Mouse (Mus musculus) kidney, adult 2 months (tissue): ENCODE results near the gene Slitrk5. TPM values are rescaled to one million over a fixed set of nuclear protein-coding genes. Genes with fewer than 3 reads are reported as not detected.
"Not testable (repeated sequence)": the region's sequence is repeated elsewhere in the genome, so short reads cannot be mapped to it uniquely, and the experiment has no call there.

Experiments used
- DNase-seq: peaks from one replicate; pipeline ENCODE4 v3.0.0; 2021
- H3K27ac ChIP-seq: fragments of 200-500 bp; 2 replicates; pipeline ENCODE4 v1.5.1; 2012; ENCODE audit warnings: low read depth, low read length, control low read depth, inconsistent platforms; ENCODE audit not compliant: insufficient read depth
- H3K27me3 ChIP-seq: fragments of 200-500 bp; replicated peaks from 2 replicates; pipeline ENCODE4 v1.6.1; 2012; ENCODE audit warnings: mild to moderate bottlenecking, moderate library complexity, low read length, inconsistent platforms; ENCODE audit not compliant: control insufficient read depth, insufficient read depth
- H3K36me3 ChIP-seq: fragments of 200-500 bp; 2 replicates; pipeline ENCODE4 v1.6.1; 2012; ENCODE audit warnings: mild to moderate bottlenecking, moderate library complexity, low read length, inconsistent platforms; ENCODE audit not compliant: control insufficient read depth, insufficient read depth
- H3K4me1 ChIP-seq: fragments of 200-500 bp; 2 replicates; pipeline ENCODE4 v1.6.1; 2011; ENCODE audit warnings: low read length; ENCODE audit not compliant: control insufficient read depth, insufficient read depth
- H3K4me3 ChIP-seq: fragments of 200-500 bp; 2 replicates; pipeline ENCODE4 v1.5.1; 2011; ENCODE audit warnings: mild to moderate bottlenecking, low read depth, low read length, control low read depth; ENCODE audit not compliant: insufficient read depth
- CTCF ChIP-seq: fragments of 200-500 bp; conservative IDR thresholded peaks from 2 replicates; pipeline ENCODE4 v1.5.1; 2011; ENCODE audit warnings: low read depth, mild to moderate bottlenecking, control low read depth, low read length, moderate library complexity, mixed read lengths; ENCODE audit not compliant: insufficient read depth, insufficient read length
- POLR2A ChIP-seq: fragments of 200-500 bp; IDR thresholded peaks from one replicate; pipeline ENCODE4 v1.6.1; 2011; ENCODE audit warnings: low read depth, low read length, control low read depth
- WGBS: fragments of 180-500 bp; shearing (Covaris S2); methylation state at CpG from one replicate; pipeline ENCODE4 v1.1.7; 2018; 5-methylcytosine and 5-hydroxymethylcytosine counted together
- polyA plus RNA-seq: library from polyadenylated mRNA; depleted of rRNA; stranded (reverse); fragments of >200 nt; gene quantifications from 2 replicates; pipeline ENCODE4 v1.2.3, GENCODE M21; 2012

Gene Slitrk5
- polyA plus RNA-seq, 1 experiment: 0.03 TPM

DNA sequence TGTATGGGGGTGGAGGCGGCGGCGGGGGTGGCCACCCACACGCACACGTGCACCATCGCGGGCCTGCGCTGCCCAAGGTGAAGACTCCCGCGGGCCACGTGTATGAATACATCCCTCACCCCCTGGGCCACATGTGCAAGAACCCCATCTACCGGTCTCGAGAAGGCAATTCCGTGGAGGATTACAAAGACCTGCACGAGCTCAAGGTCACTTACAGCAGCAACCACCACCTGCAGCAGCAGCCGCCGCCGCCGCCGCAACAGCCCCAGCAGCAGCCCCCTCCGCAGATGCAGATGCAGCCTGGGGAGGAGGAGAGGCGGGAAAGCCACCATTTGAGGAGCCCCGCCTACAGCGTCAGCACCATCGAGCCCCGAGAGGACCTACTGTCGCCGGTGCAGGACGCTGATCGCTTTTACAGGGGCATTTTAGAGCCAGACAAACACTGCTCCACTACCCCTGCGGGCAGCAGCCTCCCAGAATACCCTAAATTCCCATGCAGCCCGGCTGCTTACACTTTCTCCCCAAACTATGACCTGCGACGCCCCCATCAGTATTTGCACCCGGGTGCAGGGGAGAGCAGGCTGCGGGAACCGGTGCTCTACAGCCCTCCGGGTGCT is 6.3 kb downstream of the Slitrk5 start:
- Histone ChIP-seq H3K4me1 (no peaks in the 10 kb centered on the region), H3K4me3 (peak overlapping the region; percentile 13), H3K27me3 (peaks cover 1% of the 10 kb centered on the region; the same call in 1 of the 2 replicates), H3K27ac (no peak overlapping the region), H3K36me3 (no peaks in the 10 kb centered on the region)
- DNase-seq: no peak
- TF ChIP-seq POLR2A (no peak), CTCF (no peak)
- WGBS: 1% methylated on average over 38 of the region's 38 CpGs

DNA sequence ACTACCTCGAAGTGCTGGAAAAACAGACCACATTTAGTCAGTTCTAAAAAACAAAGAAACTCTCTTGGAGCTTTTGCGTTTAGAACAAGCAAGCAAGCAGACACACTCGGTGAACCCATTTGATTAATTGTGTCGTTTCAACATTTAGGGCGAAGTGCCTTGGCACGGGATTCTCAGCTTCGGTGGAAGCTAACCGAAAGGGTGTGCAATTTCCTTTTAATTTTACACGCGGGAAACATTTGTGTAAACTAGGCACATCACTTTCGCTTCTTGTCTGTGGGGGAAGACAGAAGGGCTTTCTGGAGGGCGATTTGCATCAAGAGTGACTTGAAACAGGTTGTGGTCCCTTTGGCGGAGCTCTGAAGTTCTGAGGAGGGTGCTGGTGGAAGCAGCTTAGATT is 6.9 kb downstream of the Slitrk5 start:
- no peak for DNase-seq
- Histone ChIP-seq H3K36me3 (no peaks in the 10 kb centered on the region), H3K4me1 (no peaks in the 10 kb centered on the region), H3K27ac (no peak overlapping the region), H3K4me3 (no peak overlapping the region), H3K27me3 (peaks cover 1% of the 10 kb centered on the region; the same call in 1 of the 2 replicates)
- 3% methylated on average over 13 of the region's 13 CpGs for WGBS
- TF ChIP-seq POLR2A: no peak
- no peak for TF ChIP-seq CTCF

DNA sequence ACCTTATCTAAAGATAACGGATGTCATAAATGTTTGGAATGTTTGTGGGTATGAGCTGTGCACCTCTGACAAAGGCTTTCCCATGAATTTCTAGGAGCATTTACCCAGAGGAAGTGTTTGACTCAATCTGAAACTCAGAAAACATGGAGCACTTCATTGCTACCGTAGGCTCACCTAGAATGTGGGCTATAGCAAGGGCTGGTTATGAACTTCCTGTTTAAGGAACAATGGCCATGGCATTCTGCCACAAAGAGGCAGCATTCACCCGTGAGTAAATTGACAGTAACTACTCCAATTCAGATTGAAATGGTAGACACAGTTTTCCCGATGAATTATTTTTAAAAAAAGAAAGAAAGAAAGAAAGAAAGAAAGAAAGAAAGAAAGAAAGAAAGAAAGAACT is 8.6 kb downstream of the Slitrk5 start:
- H3K27me3 ChIP-seq: peaks cover 1% of the 10 kb centered on the region; the same call in 1 of the 2 replicates
- WGBS: 73% methylated on average over 4 of the region's 4 CpGs
- TF ChIP-seq POLR2A (no peak), CTCF (no peak)
- H3K4me3 ChIP-seq: no peak overlapping the region
- H3K27ac ChIP-seq: no peak overlapping the region
- H3K36me3 ChIP-seq: no peaks in the 10 kb centered on the region
- DNase-seq: no peak
- no peaks in the 10 kb centered on the region for H3K4me1 ChIP-seq

DNA sequence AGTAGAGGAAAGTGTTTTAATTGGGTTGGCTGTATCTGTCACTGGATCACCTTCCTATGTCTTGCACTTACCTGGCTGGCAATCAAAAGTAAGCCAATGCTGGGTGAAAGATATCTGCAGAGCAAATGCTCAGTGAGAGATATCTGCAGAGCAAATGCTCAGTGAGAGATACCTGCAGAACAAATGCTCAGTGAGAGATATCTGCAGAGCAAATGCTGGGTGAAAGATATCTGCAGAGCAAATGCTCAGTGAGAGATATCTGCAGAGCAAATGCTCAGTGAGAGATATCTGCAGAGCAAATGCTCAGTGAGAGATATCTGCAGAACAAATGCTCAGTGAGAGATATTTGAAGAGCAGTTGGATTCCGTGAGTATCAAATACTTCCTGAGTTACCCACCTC is 15.2 kb downstream of the Slitrk5 start:
- WGBS: 55% methylated on average over 1 of the region's 1 CpGs
- H3K36me3 ChIP-seq, H3K27ac ChIP-seq, H3K27me3 ChIP-seq, H3K4me3 ChIP-seq, H3K4me1 ChIP-seq, DNase-seq: not testable (repeated sequence)

DNA sequence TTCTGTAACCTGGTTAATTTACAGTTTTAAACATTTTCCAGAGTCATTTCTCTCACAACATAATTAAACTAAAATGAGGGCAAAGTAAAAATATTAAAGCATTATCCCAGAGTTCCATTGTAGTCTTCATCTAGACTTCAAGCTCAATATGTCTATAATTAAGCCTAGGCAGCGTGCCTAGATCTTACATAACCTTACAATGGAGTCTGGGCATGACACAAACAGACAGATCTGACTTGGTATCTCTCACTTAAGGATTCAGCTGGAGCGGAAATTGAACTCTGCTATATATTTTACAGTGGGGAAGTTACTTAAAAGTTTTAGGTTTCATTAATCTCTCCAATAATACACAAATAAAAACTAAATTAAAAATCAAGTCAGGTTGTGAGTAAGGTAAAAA is 54.9 kb downstream of the Slitrk5 start:
- DNase-seq: no peak
- 62% methylated on average over 2 of the region's 2 CpGs for WGBS
- H3K4me1 ChIP-seq: no peaks in the 10 kb centered on the region
- H3K4me3 ChIP-seq: no peak overlapping the region
- no peaks in the 10 kb centered on the region for H3K27me3 ChIP-seq
- no peak overlapping the region for H3K27ac ChIP-seq
- no peaks in the 10 kb centered on the region for H3K36me3 ChIP-seq
- TF ChIP-seq CTCF: no peak
- TF ChIP-seq POLR2A: no peak
